Mouse (Mus musculus) kidney, adult 11 months (tissue): ENCODE results near the gene Hydin.
"Not testable (repeated sequence)": the region's sequence is repeated elsewhere in the genome, so short reads cannot be mapped to it uniquely, and the experiment has no call there.

Source experiments
- DNase-seq: peaks from one replicate; pipeline ENCODE4 v3.0.0; 2022

The Hydin gene

GRCm38 (mm10) chr8:110530008-110530762 lies 263.4 kb downstream of the Hydin start:
- no peak for DNase-seq

GRCm38 (mm10) chr8:110533781-110534180 lies 267.0 kb downstream of the Hydin start:
- DNase-seq, result no peak

- no peak for DNase-seq
These were observed 271.1 kb downstream of the Hydin start for GRCm38 (mm10) chr8:110537849-110538248.

- no peak for DNase-seq
These were observed 283.6 kb downstream of the Hydin start for GRCm38 (mm10) chr8:110550343-110550742.

GRCm38 (mm10) chr8:110552111-110552510 lies 285.3 kb downstream of the Hydin start:
- not testable (repeated sequence) for DNase-seq

- DNase-seq, result no peak
These were observed 325.9 kb downstream of the Hydin start for GRCm38 (mm10) chr8:110592641-110593040.

- DNase-seq, result no peak
These were observed 327.4 kb downstream of the Hydin start for GRCm38 (mm10) chr8:110594164-110594563.

GRCm38 (mm10) chr8:110604556-110604955 lies 337.8 kb downstream of the Hydin start:
- DNase-seq, result no peak

GRCm38 (mm10) chr8:110605401-110606015 lies 338.7 kb downstream of the Hydin start:
- no peak for DNase-seq

GRCm38 (mm10) chr8:110615730-110616129 lies 349.0 kb downstream of the Hydin start:
- DNase-seq, result no peak

- DNase-seq, result no peak
These were observed 351.1 kb downstream of the Hydin start for GRCm38 (mm10) chr8:110617801-110618358.

GRCm38 (mm10) chr8:110618391-110619207 lies 351.8 kb downstream of the Hydin start, which contains the start of gene Vac14:
TSS of gene Vac14 (plus strand) at chr8:110618585.
- peak; percentile 97 for DNase-seq

- no peak for DNase-seq
These were observed 352.4 kb downstream of the Hydin start for GRCm38 (mm10) chr8:110619208-110619574.

GRCm38 (mm10) chr8:110619919-110620318 lies 353.1 kb downstream of the Hydin start:
- no peak for DNase-seq

- DNase-seq, result no peak
These were observed 359.7 kb downstream of the Hydin start for GRCm38 (mm10) chr8:110626431-110626830.

- no peak for DNase-seq
These were observed 362.7 kb downstream of the Hydin start for GRCm38 (mm10) chr8:110629245-110630063.

GRCm38 (mm10) chr8:110630079-110630478 lies 363.3 kb downstream of the Hydin start:
- no peak for DNase-seq

GRCm38 (mm10) chr8:110630571-110631071 lies 363.8 kb downstream of the Hydin start:
- DNase-seq, result no peak

GRCm38 (mm10) chr8:110631201-110631600 lies 364.4 kb downstream of the Hydin start:
- no peak for DNase-seq

- DNase-seq, result no peak
These were observed 367.0 kb downstream of the Hydin start for GRCm38 (mm10) chr8:110633814-110634213.

- DNase-seq, result no peak
These were observed 369.4 kb downstream of the Hydin start for GRCm38 (mm10) chr8:110636182-110636581.

GRCm38 (mm10) chr8:110642331-110642730 lies 375.6 kb downstream of the Hydin start:
- no peak for DNase-seq
